ENCODE assay signal across 13 mouse cellular contexts in genomic region chr7:64239806-64240315, GRCm38 (mm10). TPM values are rescaled to one million over a fixed set of nuclear protein-coding genes. Genes with fewer than 3 reads are reported as not detected.
DNase-seq lines count a peak whose midpoint lies in the region; ATAC-seq and TF ChIP-seq lines count a peak whose summit lies in the region.
"Had no signal": no experiment of that assay in that cellular context is flagged by ENCODE, and none has a peak within 500 bp of the region (broad histone marks: within the 10 kb centered on the region; RNA-seq: fewer than 3 reads in every experiment).

No protein-coding gene starts in this region.

- H3K4me1 ChIP-seq in heart, embryonic 10.5 days: no peaks in the 10 kb centered on the region
- H3K4me1 ChIP-seq in embryonic facial prominence, embryonic 14.5 days (ENCODE audit: control insufficient read depth, insufficient read depth, low read length): peaks cover 7% of the 10 kb centered on the region; the same call in 1 of the 2 replicates
- no peaks in the 10 kb centered on the region for H3K4me1 ChIP-seq in intestine, embryonic 16.5 days (ENCODE audit: control insufficient read depth, insufficient read depth, low read length)
- H3K4me1 ChIP-seq: liver, embryonic 13.5 days had no signal

- no peak overlapping the region; the same call in 1 of the 2 replicates for H3K4me2 ChIP-seq in embryonic facial prominence, embryonic 14.5 days (ENCODE audit: low read depth, low read length)
- no peak overlapping the region for H3K4me2 ChIP-seq in intestine, embryonic 16.5 days (ENCODE audit: low read depth, low read length)
- H3K4me2 ChIP-seq: liver, embryonic 13.5 days had no signal

- peak; percentile 13 to 43 for DNase-seq in heart, adult 18-20 months
- DNase-seq in heart, embryonic 10.5 days (ENCODE audit: low spot score): no peak
- peak; percentile 41 to 67 for DNase-seq in layer of hippocampus, postnatal 14 days (ENCODE audit: low spot score in 2 of 2)
- DNase-seq in layer of hippocampus, adult 2 months (ENCODE audit: low spot score in 2 of 2): no peak
- DNase-seq in adipocyte (ENCODE audit: low spot score): peak; percentile 12
- DNase-seq in embryonic facial prominence, embryonic 14.5 days (ENCODE audit: low spot score): peak; percentile 48
- DNase-seq in thymus, postnatal 14 days: no peak
- DNase-seq: adrenal gland, postnatal 10 days; gastrocnemius, postnatal 25 days; layer of hippocampus, postnatal 36 days; liver, embryonic 13.5 days had no signal

- H3K9ac ChIP-seq in embryonic facial prominence, embryonic 14.5 days (ENCODE audit: low read depth, low read length): no peak overlapping the region
- H3K9ac ChIP-seq in intestine, embryonic 16.5 days (ENCODE audit: low read depth, low read length): no peak overlapping the region
- H3K9ac ChIP-seq: liver, embryonic 13.5 days had no signal

- WGBS in heart, embryonic 10.5 days: 79% methylated on average over 4 of the region's 4 CpGs
- 44% methylated on average over 4 of the region's 4 CpGs for WGBS in embryonic facial prominence, embryonic 14.5 days
- 73% methylated on average over 4 of the region's 4 CpGs for WGBS in intestine, embryonic 16.5 days

- TF ChIP-seq CTCF in layer of hippocampus, adult 2 months (conservative IDR thresholded peaks at IDR 0.05): no peak

- no peaks in the 10 kb centered on the region for H3K36me3 ChIP-seq in heart, embryonic 10.5 days
- H3K36me3 ChIP-seq in embryonic facial prominence, embryonic 14.5 days (ENCODE audit: control insufficient read depth, insufficient read depth, low read length): no peaks in the 10 kb centered on the region
- no peaks in the 10 kb centered on the region for H3K36me3 ChIP-seq in intestine, embryonic 16.5 days (ENCODE audit: control insufficient read depth, insufficient read depth, low read length)
- H3K36me3 ChIP-seq: liver, embryonic 13.5 days had no signal

- no peaks in the 10 kb centered on the region for H3K27me3 ChIP-seq in heart, embryonic 10.5 days (ENCODE audit: insufficient read depth, poor library complexity, severe bottlenecking)
- H3K27me3 ChIP-seq in embryonic facial prominence, embryonic 14.5 days (replicated peaks; ENCODE audit: control insufficient read depth, insufficient read depth, low read length): no peaks in the 10 kb centered on the region
- no peaks in the 10 kb centered on the region for H3K27me3 ChIP-seq in intestine, embryonic 16.5 days (replicated peaks; ENCODE audit: control insufficient read depth, insufficient read depth, low read length)
- H3K27me3 ChIP-seq: liver, embryonic 13.5 days had no signal

- no peak overlapping the region for H3K27ac ChIP-seq in heart, embryonic 10.5 days
- no peak overlapping the region for H3K27ac ChIP-seq in layer of hippocampus, adult 2 months
- H3K27ac ChIP-seq in embryonic facial prominence, embryonic 14.5 days (replicated peaks; ENCODE audit: low read depth, low read length): no peak overlapping the region; the same call in 1 of the 2 replicates
- H3K27ac ChIP-seq in intestine, embryonic 16.5 days (ENCODE audit: low read length): no peak overlapping the region
- H3K27ac ChIP-seq: liver, embryonic 13.5 days had no signal

- no peak overlapping the region for H3K4me3 ChIP-seq in heart, embryonic 10.5 days
- H3K4me3 ChIP-seq in layer of hippocampus, adult 2 months: no peak overlapping the region
- H3K4me3 ChIP-seq in embryonic facial prominence, embryonic 14.5 days (ENCODE audit: low read depth, low read length): no peak overlapping the region
- no peak overlapping the region for H3K4me3 ChIP-seq in intestine, embryonic 16.5 days (ENCODE audit: low read length)
- H3K4me3 ChIP-seq: liver, embryonic 13.5 days had no signal

- H3K9me3 ChIP-seq in heart, embryonic 10.5 days: no peaks in the 10 kb centered on the region
- H3K9me3 ChIP-seq in embryonic facial prominence, embryonic 14.5 days (ENCODE audit: control insufficient read depth, low read length): no peaks in the 10 kb centered on the region
- H3K9me3 ChIP-seq in intestine, embryonic 16.5 days (ENCODE audit: control insufficient read depth, low read length): no peaks in the 10 kb centered on the region
- H3K9me3 ChIP-seq: liver, embryonic 13.5 days had no signal

- ATAC-seq in embryonic facial prominence, embryonic 14.5 days (ENCODE audit: low read depth): no peak
- ATAC-seq in intestine, embryonic 16.5 days: no peak
- ATAC-seq: CD4-positive, CD25-positive, alpha-beta regulatory T cell, adult 4 months had no signal

RNA-seq across cellular contexts. Expression of gene Mtmr10, which starts 47.6 kb away (rescaled TPM):
- total RNA-seq in heart, adult 18-20 months (2021): 10 to 100 TPM; 14.2 to 14.3 TPM
- 7.0 and 7.2 TPM in 2 replicates for polyA plus RNA-seq in heart, embryonic 10.5 days (2016; fragmentation: Nextera tagmentation; extraction: Ambion mirVana)
- 10 to 100 TPM; 16.1 to 18.1 TPM for total RNA-seq in layer of hippocampus, postnatal 14 days (2021)
- 10 to 100 TPM; 14.9 to 18.7 TPM for total RNA-seq in layer of hippocampus, adult 2 months (2021)
- 14.3 and 16.5 TPM in 2 replicates for polyA plus RNA-seq in embryonic facial prominence, embryonic 14.5 days (2014; fragmentation: Nextera tagmentation; extraction: Ambion mirVana)
- polyA plus RNA-seq in intestine, embryonic 16.5 days (2015; fragmentation: Nextera tagmentation; extraction: Ambion mirVana): 5.8 and 6.4 TPM in 2 replicates

Comparison
In these comparisons a context has a peak if more than half of its experiments do, and no peak if none do; other contexts are left out.
1. DNase-seq: peak in heart, adult 18-20 months (2 of 2), layer of hippocampus, postnatal 14 days (2 of 2), adipocyte (single experiment) and embryonic facial prominence, embryonic 14.5 days (single experiment); none in heart, embryonic 10.5 days (single experiment), layer of hippocampus, adult 2 months (0 of 2) and thymus, postnatal 14 days (single experiment).